Mouse (Mus musculus) embryonic facial prominence, embryonic 11.5 days (tissue): Measurements from ENCODE around the gene Kif3b. TPM values are rescaled to one million over a fixed set of nuclear protein-coding genes. Genes with fewer than 3 reads are reported as not detected.

Source experiments
- ATAC-seq: fragments of 200-750 bp; cut with Nextera tagmentation; replicated peaks from 2 replicates; pipeline ENCODE4 v1.8.0; 2017; ENCODE audit warnings: low read depth; ENCODE audit not compliant: insufficient number of reproducible peaks, low FRiP score, low TSS enrichment
- DNase-seq: peaks from one replicate; pipeline ENCODE4 v3.0.0-alpha.2; 2015; ENCODE audit warnings: low spot score
- H3K27ac ChIP-seq: fragments of 300-500 bp; sonication (generic); replicated peaks from 2 replicates; pipeline ENCODE4 v1.5.1; 2014; ENCODE audit warnings: mild to moderate bottlenecking, low read depth, low read length, control low read depth
- H3K27me3 ChIP-seq: fragments of 300-500 bp; sonication (generic); 2 replicates; pipeline ENCODE4 v1.6.1; 2014; ENCODE audit warnings: mild to moderate bottlenecking, low read length, moderate library complexity, mixed read lengths; ENCODE audit not compliant: control insufficient read depth, insufficient read depth
- H3K36me3 ChIP-seq: fragments of 300-500 bp; sonication (generic); replicated peaks from 2 replicates; pipeline ENCODE4 v1.6.1; 2014; ENCODE audit warnings: low read depth, mild to moderate bottlenecking, low read length, moderate library complexity, mixed read lengths; ENCODE audit not compliant: control insufficient read depth, insufficient read depth
- H3K4me1 ChIP-seq: fragments of 300-500 bp; sonication (generic); 2 replicates; pipeline ENCODE4 v1.6.1; 2014; ENCODE audit warnings: low read length, mixed read lengths; ENCODE audit not compliant: control insufficient read depth, insufficient read depth
- H3K4me2 ChIP-seq: fragments of 300-500 bp; sonication (generic); 2 replicates; pipeline ENCODE4 v1.6.1; 2014; ENCODE audit warnings: low read depth, mild to moderate bottlenecking, control low read depth, low read length, moderate library complexity
- H3K4me3 ChIP-seq: fragments of 300-500 bp; sonication (generic); 2 replicates; pipeline ENCODE4 v1.5.1; 2014; ENCODE audit warnings: low read depth, low read length, control low read depth
- H3K9ac ChIP-seq: fragments of 300-500 bp; sonication (generic); replicated peaks from 2 replicates; pipeline ENCODE4 v1.6.1; 2014; ENCODE audit warnings: mild to moderate bottlenecking, control low read depth, low read length
- H3K9me3 ChIP-seq: fragments of 300-500 bp; sonication (generic); replicated peaks from 2 replicates; pipeline ENCODE4 v1.6.1; 2016; ENCODE audit warnings: mild to moderate bottlenecking, low read length, inconsistent platforms, mixed read lengths; ENCODE audit not compliant: control insufficient read depth
- WGBS: fragments of 180-500 bp; shearing (Covaris S2); extraction: QIAGEN DNeasy Blood & Tissue Kit; methylation state at CpG from one replicate; pipeline ENCODE4 v1.1.7; 2014; 5-methylcytosine and 5-hydroxymethylcytosine counted together
- polyA plus RNA-seq: library from polyadenylated mRNA; unstranded; fragments of >200 nt; fragmentation: Nextera tagmentation; extraction: Ambion mirVana; gene quantifications from 2 replicates; pipeline ENCODE4 v1.2.1, GENCODE M21; 2014

Gene Kif3b
- polyA plus RNA-seq, 1 experiment from 2014 or later: 7.6 TPM

DNA sequence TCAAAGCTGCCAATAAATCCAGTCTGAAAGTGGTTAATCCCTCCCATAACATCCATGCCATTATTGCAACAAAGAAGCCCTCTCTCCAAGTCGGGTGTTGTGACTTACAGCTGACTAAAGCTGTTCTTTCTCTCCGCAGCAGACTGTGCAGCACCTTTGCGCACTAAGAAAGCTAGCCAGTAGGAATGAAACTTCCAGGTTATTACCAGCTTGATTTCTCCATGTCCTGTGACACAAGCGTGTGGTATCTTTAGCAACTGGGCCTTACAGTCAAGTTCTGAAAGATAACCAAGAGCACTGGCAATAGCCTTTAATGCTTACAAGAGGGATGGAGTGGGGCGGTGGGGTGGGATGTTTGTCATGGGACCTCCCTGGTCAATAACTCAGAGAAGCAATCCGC lies 7.3 kb upstream of the Kif3b start:
- no peaks in the 10 kb centered on the region for H3K4me1 ChIP-seq
- no peak overlapping the region for H3K4me2 ChIP-seq
- no peaks in the 10 kb centered on the region for H3K36me3 ChIP-seq
- H3K9ac ChIP-seq: no peak overlapping the region
- no peaks in the 10 kb centered on the region for H3K27me3 ChIP-seq
- no peaks in the 10 kb centered on the region for H3K9me3 ChIP-seq
- no peak overlapping the region for H3K27ac ChIP-seq
- ATAC-seq: no peak
- 88% methylated on average over 6 of the region's 6 CpGs for WGBS
- no peak for DNase-seq
- no peak overlapping the region for H3K4me3 ChIP-seq

DNA sequence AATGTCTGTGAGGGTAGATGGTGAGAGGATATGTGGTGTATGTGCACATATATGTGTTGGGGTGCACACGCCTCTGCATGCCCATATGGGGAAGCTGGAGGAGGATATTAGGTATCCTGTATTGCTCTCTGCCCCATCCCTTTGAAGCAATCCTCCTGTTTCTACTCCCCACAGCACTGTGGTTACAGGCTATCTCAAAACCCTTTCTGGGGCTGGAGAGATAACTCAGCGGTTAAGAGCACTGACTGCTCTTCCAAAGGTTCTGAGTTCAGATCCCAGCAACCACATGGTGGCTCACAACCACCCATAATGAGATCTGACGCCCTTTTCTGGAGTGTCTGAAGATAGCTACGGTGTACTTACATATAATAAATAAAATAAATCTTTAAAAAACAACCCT lies 4.7 kb upstream of the Kif3b start:
- Histone ChIP-seq H3K27me3 (no peaks in the 10 kb centered on the region), H3K9me3 (no peaks in the 10 kb centered on the region), H3K36me3 (no peaks in the 10 kb centered on the region), H3K9ac (no peak overlapping the region), H3K4me3 (no peak overlapping the region), H3K27ac (no peak overlapping the region), H3K4me1 (no peaks in the 10 kb centered on the region), H3K4me2 (no peak overlapping the region)
- ATAC-seq (no peak), DNase-seq (no peak)
- 79% methylated on average over 4 of the region's 4 CpGs for WGBS

DNA sequence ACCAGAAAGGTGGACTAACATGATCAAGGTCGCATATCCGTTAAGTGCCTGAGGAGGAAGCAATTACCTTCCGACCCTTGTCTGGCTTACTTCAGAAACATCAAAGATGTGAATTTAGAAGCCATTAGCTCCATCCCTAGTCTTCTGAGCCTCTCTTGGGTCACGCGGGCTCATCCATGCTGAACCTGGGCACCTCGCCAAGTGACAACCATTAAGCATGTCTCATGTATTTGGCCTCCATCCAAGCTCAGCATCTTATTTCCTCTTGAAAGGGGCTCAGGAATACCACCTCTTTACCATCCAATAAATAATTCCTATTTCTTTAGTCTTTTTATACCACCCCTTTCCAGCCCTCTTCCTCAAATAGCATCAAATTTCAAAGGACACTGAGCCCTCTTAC lies 3.4 kb upstream of the Kif3b start:
- Histone ChIP-seq H3K27ac (no peak overlapping the region), H3K36me3 (no peaks in the 10 kb centered on the region), H3K4me2 (no peak overlapping the region), H3K9me3 (no peaks in the 10 kb centered on the region), H3K9ac (no peak overlapping the region), H3K4me3 (no peak overlapping the region), H3K4me1 (no peaks in the 10 kb centered on the region), H3K27me3 (no peaks in the 10 kb centered on the region)
- WGBS: 69% methylated on average over 6 of the region's 6 CpGs
- DNase-seq: no peak
- no peak for ATAC-seq

DNA sequence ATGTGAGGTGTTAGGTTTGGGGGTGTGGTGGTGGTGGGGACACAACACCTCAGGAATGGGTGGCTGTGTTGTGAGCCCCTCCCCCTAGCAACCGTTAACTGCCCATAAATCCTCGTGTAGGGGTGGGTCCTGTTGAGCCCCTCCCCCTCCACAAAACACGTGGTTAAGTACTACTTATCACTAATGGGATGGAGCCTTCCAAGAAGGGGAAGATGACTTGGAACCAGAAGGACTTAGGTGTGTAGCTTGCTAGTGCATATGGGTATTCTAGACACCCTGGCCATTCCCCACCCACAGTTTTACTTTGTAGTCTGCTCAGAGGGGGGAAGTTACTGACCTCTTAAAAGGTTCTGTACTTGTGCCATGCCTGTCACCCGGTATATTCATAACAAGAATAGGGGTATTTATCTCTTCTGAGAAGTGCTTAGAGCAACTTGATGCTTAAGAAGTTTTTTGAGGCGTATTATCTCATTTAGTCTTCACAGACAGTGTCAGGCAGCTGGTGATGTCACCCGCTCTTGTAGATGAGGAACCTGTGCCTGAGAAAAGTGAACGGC lies 1.2 kb downstream of the Kif3b start:
- Histone ChIP-seq H3K36me3 (no peaks in the 10 kb centered on the region), H3K4me3 (peak overlapping the region; percentile 89; the same call in 1 of the 2 replicates), H3K27ac (no peak overlapping the region), H3K27me3 (no peaks in the 10 kb centered on the region), H3K4me2 (peak overlapping the region; percentile 71; the same call in 1 of the 2 replicates), H3K9ac (no peak overlapping the region), H3K4me1 (no peaks in the 10 kb centered on the region), H3K9me3 (no peaks in the 10 kb centered on the region)
- DNase-seq (no peak), ATAC-seq (no peak)
- 50% methylated on average over 7 of the region's 7 CpGs for WGBS

DNA sequence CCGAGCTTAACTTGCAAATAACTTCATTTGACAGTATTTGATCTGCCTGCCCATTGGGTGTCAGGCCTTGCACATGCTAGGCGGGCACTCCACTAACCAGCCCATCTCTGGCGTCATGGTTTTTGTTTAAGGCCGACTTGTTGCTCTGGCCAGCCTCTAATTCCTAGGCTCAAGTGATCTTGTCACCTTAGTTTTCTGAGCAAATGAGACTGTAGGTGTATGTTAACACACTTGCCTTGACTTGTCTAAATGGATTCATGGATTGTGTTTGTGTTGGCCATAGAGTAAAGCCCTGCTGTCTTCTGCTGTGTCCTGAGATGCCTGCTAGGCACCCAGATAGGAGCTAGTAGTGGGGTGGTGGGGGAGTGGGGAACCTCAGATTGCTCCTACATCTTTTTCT lies 4.0 kb downstream of the Kif3b start:
- Histone ChIP-seq H3K27me3 (no peaks in the 10 kb centered on the region), H3K4me1 (no peaks in the 10 kb centered on the region), H3K9ac (no peak overlapping the region), H3K9me3 (no peaks in the 10 kb centered on the region), H3K4me3 (no peak overlapping the region), H3K36me3 (no peaks in the 10 kb centered on the region), H3K4me2 (no peak overlapping the region), H3K27ac (no peak overlapping the region)
- ATAC-seq (no peak), DNase-seq (no peak)
- WGBS: 90% methylated on average over 4 of the region's 4 CpGs

DNA sequence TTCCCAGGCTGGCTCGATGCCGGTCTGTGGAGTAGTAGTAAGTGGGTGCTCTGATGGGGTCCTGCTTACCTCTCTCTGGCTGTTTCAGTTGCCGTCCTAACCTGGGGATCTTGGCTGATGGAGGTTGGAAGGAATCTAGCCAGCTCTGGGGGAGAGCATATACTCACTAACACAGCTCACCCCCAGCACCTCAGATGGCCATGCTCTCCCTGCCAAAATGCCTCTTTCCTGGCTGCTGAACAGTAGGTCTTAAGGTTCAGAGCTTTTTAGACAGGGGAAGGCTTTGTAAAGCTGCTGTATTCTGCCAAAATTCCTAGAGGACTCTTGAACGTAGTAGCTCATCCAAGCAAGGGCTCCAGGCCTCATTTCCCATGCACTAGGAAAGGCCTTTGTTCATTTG lies 6.6 kb downstream of the Kif3b start:
- H3K9ac ChIP-seq: no peak overlapping the region
- H3K4me2 ChIP-seq: no peak overlapping the region
- H3K27ac ChIP-seq: no peak overlapping the region
- no peaks in the 10 kb centered on the region for H3K36me3 ChIP-seq
- ATAC-seq (no peak), DNase-seq (no peak)
- no peaks in the 10 kb centered on the region for H3K9me3 ChIP-seq
- 91% methylated on average over 4 of the region's 4 CpGs for WGBS
- H3K4me3 ChIP-seq: no peak overlapping the region
- H3K27me3 ChIP-seq: no peaks in the 10 kb centered on the region
- no peaks in the 10 kb centered on the region for H3K4me1 ChIP-seq

DNA sequence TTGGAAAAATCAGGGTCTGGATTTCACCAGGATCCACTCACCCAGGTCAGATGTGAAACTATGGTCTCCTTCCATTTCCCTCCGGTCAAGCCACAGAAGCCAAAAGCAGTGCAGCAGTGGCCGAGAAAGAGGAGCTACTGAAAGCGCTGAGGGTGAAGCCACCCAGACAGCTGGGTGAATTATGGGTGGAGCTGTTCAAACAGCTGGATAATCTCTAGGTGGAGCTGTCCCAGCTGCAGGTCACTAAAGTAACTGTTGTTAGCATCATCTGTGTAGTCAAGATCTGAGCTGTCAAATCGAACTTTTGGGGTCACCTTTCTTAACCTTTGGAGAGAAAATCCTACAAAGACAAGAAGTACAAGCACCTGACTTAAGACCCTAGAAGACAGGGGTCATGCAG lies 7.2 kb downstream of the Kif3b start:
- H3K36me3 ChIP-seq: no peaks in the 10 kb centered on the region
- H3K4me1 ChIP-seq: no peaks in the 10 kb centered on the region
- ATAC-seq (no peak), DNase-seq (no peak)
- no peak overlapping the region for H3K9ac ChIP-seq
- no peak overlapping the region for H3K4me2 ChIP-seq
- no peak overlapping the region for H3K27ac ChIP-seq
- H3K9me3 ChIP-seq: no peaks in the 10 kb centered on the region
- 78% methylated on average over 4 of the region's 4 CpGs for WGBS
- no peak overlapping the region for H3K4me3 ChIP-seq
- no peaks in the 10 kb centered on the region for H3K27me3 ChIP-seq

DNA sequence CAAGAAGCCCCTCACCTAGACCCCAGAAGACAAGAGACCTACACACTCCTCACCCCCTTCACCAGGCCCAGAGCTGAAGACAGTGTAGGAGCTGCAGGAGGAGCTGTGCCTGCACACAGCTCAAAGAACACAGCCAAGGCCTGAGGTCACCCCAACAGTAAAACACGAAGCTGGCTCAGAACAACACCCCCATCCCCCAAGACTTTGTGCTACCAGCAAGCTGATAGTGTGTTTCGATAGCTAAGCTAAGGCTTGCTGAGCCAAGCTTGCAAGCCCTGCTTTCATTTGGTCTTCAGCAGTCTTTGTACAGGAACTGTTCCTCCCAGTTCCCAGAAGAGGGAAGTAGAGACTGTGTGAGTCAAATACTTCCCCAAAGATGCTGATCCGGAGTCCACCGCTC lies 7.7 kb downstream of the Kif3b start:
- Histone ChIP-seq H3K4me3 (no peak overlapping the region), H3K4me2 (no peak overlapping the region), H3K27me3 (no peaks in the 10 kb centered on the region), H3K36me3 (no peaks in the 10 kb centered on the region), H3K9ac (no peak overlapping the region), H3K4me1 (no peaks in the 10 kb centered on the region), H3K9me3 (no peaks in the 10 kb centered on the region), H3K27ac (no peak overlapping the region)
- WGBS: 82% methylated on average over 4 of the region's 4 CpGs
- ATAC-seq: no peak
- no peak for DNase-seq
